Mouse (Mus musculus): ENCODE results near the gene Babam1.
"Not testable (repeated sequence)": the region's sequence is repeated elsewhere in the genome, so short reads cannot be mapped to it uniquely, and the experiment has no call there.

DNA sequence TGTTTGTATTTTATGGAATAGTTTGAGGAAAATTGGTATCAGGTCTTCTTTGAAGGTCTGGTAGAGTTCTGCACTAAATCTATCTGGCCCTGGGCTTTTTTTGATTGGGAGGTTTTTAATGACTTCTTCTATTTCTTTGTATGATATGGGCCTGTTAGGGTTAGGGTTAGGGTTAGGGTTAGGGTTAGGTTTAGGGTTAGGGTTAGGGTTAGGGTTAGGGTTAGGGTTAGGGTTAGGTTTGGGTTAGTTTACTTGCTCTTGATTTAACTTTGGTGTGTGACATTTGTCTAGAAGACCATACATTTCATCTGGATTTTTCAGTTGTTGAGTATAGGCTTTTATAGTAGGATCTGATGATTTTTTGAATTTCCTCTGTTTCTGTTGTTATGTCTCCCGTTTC lies 36.3 kb downstream of the Babam1 start:
- TF ChIP-seq EP300, CTCF (IDR thresholded peaks at IDR 0.05; ENCODE audit: low read depth): not testable (repeated sequence)
